Mouse (Mus musculus): Measurements from ENCODE around the gene Dnaaf3. TPM values are rescaled to one million over a fixed set of nuclear protein-coding genes. Genes with fewer than 3 reads are reported as not detected.

Dnaaf3 gene
- total RNA-seq, 1 experiment from 2014 or later = 0.12 TPM

GRCm38 (mm10) chr7:4523205-4524130, 8.8 kb downstream of the Dnaaf3 start:
- no peak for ATAC-seq (ENCODE audit: extremely low read depth, insufficient number of reproducible peaks, low FRiP score, poor library complexity, severe bottlenecking)

- ATAC-seq (ENCODE audit: extremely low read depth, insufficient number of reproducible peaks, low FRiP score, poor library complexity, severe bottlenecking) = no peak
These were observed 10.0 kb downstream of the Dnaaf3 start for GRCm38 (mm10) chr7:4522292-4522691.

- ATAC-seq (ENCODE audit: extremely low read depth, insufficient number of reproducible peaks, low FRiP score, poor library complexity, severe bottlenecking) = no peak
These were observed 10.8 kb downstream of the Dnaaf3 start for GRCm38 (mm10) chr7:4521231-4522003.

GRCm38 (mm10) chr7:4518487-4518886, 13.8 kb downstream of the Dnaaf3 start:
- no peak for ATAC-seq (ENCODE audit: extremely low read depth, insufficient number of reproducible peaks, low FRiP score, poor library complexity, severe bottlenecking)

GRCm38 (mm10) chr7:4516332-4517050, 15.8 kb downstream of the Dnaaf3 start, which contains the start of gene Tnnt1:
Tnnt1 (minus strand) TSS chr7:4516382.
- ATAC-seq (ENCODE audit: extremely low read depth, insufficient number of reproducible peaks, low FRiP score, poor library complexity, severe bottlenecking) = no peak

- ATAC-seq (ENCODE audit: extremely low read depth, insufficient number of reproducible peaks, low FRiP score, poor library complexity, severe bottlenecking) = no peak
These were observed 16.4 kb downstream of the Dnaaf3 start for GRCm38 (mm10) chr7:4515853-4516252.

GRCm38 (mm10) chr7:4513829-4514712, 18.2 kb downstream of the Dnaaf3 start:
- no peak for ATAC-seq (ENCODE audit: extremely low read depth, insufficient number of reproducible peaks, low FRiP score, poor library complexity, severe bottlenecking)

- peak; percentile 55 for ATAC-seq (ENCODE audit: extremely low read depth, insufficient number of reproducible peaks, low FRiP score, poor library complexity, severe bottlenecking)
These were observed 19.0 kb downstream of the Dnaaf3 start for GRCm38 (mm10) chr7:4513236-4513635.

- no peak for ATAC-seq (ENCODE audit: extremely low read depth, insufficient number of reproducible peaks, low FRiP score, poor library complexity, severe bottlenecking)
These were observed 20.6 kb downstream of the Dnaaf3 start for GRCm38 (mm10) chr7:4511489-4512224.

GRCm38 (mm10) chr7:4509863-4510608, 22.2 kb downstream of the Dnaaf3 start:
- ATAC-seq (ENCODE audit: extremely low read depth, insufficient number of reproducible peaks, low FRiP score, poor library complexity, severe bottlenecking) = peak; percentile 81

GRCm38 (mm10) chr7:4508739-4509116, 23.5 kb downstream of the Dnaaf3 start:
- ATAC-seq (ENCODE audit: extremely low read depth, insufficient number of reproducible peaks, low FRiP score, poor library complexity, severe bottlenecking) = no peak

GRCm38 (mm10) chr7:4508062-4508738, 24.1 kb downstream of the Dnaaf3 start:
- no peak for ATAC-seq (ENCODE audit: extremely low read depth, insufficient number of reproducible peaks, low FRiP score, poor library complexity, severe bottlenecking)

GRCm38 (mm10) chr7:4507220-4507619, 25.0 kb downstream of the Dnaaf3 start:
- ATAC-seq (ENCODE audit: extremely low read depth, insufficient number of reproducible peaks, low FRiP score, poor library complexity, severe bottlenecking) = no peak

GRCm38 (mm10) chr7:4504646-4505435, 27.4 kb downstream of the Dnaaf3 start:
- ATAC-seq (ENCODE audit: extremely low read depth, insufficient number of reproducible peaks, low FRiP score, poor library complexity, severe bottlenecking) = peak; percentile 23; the same call in 1 of the 2 replicates

- peak; percentile 3; the same call in 1 of the 2 replicates for ATAC-seq (ENCODE audit: extremely low read depth, insufficient number of reproducible peaks, low FRiP score, poor library complexity, severe bottlenecking)
These were observed 28.4 kb downstream of the Dnaaf3 start for GRCm38 (mm10) chr7:4503858-4504257.

GRCm38 (mm10) chr7:4503100-4503499, 29.2 kb downstream of the Dnaaf3 start:
- no peak for ATAC-seq (ENCODE audit: extremely low read depth, insufficient number of reproducible peaks, low FRiP score, poor library complexity, severe bottlenecking)

Data from neutrophil, adult 5-6 weeks (primary cell).